Mouse (Mus musculus): Measurements from ENCODE around the gene Hhipl1.

- no peak for TF ChIP-seq POLR2A (IDR thresholded peaks at IDR 0.05; ENCODE audit: control insufficient read depth, low read depth, low read length)
- TF ChIP-seq CTCF (IDR thresholded peaks at IDR 0.05; ENCODE audit: control insufficient read depth, insufficient read depth, insufficient replicate concordance, low read depth, low read length): no peak
Observed at GRCm38 (mm10) chr12:108310456-108311027, 4.5 kb downstream of the Hhipl1 start.
